Mouse (Mus musculus) embryonic fibroblast, embryonic 13.5 days (primary cell): ENCODE measurements around the gene Adgra3.

Experiments
- CTCF ChIP-seq: IDR thresholded peaks from 2 replicates; pipeline ENCODE4 v1.5.1; 2011; ENCODE audit warnings: mild to moderate bottlenecking, control low read depth, low read length, moderate library complexity, borderline replicate concordance; ENCODE audit not compliant: insufficient read depth
- POLR2A ChIP-seq: IDR thresholded peaks from 2 replicates; pipeline ENCODE4 v1.6.1; 2011; ENCODE audit warnings: low read depth, mild to moderate bottlenecking, control low read depth, low read length, moderate library complexity

DNA sequence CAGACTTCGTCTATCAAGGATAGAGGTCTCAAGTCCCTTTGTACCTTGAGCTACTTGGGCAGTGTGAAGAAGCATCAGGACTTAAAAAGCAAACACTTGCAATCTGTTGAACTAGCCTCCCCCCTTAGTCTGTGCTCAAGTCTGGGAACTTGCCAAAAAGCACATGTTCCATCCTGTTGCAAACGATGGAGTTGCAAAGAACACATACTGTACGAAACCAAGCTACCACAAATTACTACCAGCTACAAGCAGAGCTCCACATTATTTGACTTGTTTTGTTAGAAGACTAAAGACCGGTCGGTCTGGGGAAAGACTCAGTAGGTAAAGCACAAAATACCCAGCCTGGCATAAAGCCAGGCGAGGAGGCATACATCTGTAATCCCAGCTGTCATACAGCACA, 19.3 kb downstream of the Adgra3 start:
- no peak for TF ChIP-seq POLR2A
- no peak for TF ChIP-seq CTCF
